Mouse (Mus musculus): ENCODE results near the gene Lrrc3c. TPM values are rescaled to one million over a fixed set of nuclear protein-coding genes. Genes with fewer than 3 reads are reported as not detected.

Lrrc3c gene
- polyA plus RNA-seq, 2 experiments, result not detected

GRCm38 (mm10) chr11:98589306-98589705 lies 8.8 kb upstream of the Lrrc3c start:
- Histone ChIP-seq H3K4me2 (replicated peaks; ENCODE audit: low read depth, low read length, severe bottlenecking) (no peak overlapping the region), H3K9ac (ENCODE audit: low read depth, low read length, severe bottlenecking) (no peak overlapping the region), H3K4me1 (ENCODE audit: control insufficient read depth, insufficient read depth, low read length) (peaks cover 20% of the 10 kb centered on the region), H3K36me3 (ENCODE audit: control insufficient read depth, insufficient read depth, low read length) (no peaks in the 10 kb centered on the region), H3K27ac (replicated peaks; ENCODE audit: low read depth, low read length) (no peak overlapping the region), H3K4me3 (replicated peaks; ENCODE audit: low read length) (no peak overlapping the region), H3K9me3 (ENCODE audit: control insufficient read depth, low read length) (no peaks in the 10 kb centered on the region), H3K27me3 (ENCODE audit: control insufficient read depth, insufficient read depth, low read length) (no peaks in the 10 kb centered on the region)
- DNase-seq (ENCODE audit: low spot score), result no peak
- no peak for ATAC-seq (ENCODE audit: low FRiP score, low read depth)
- TF ChIP-seq POLR2A (IDR thresholded peaks at IDR 0.05; ENCODE audit: borderline replicate concordance, extremely low read depth, insufficient read depth, insufficient read length), result no peak
- 80% methylated on average over 8 of the region's 8 CpGs for WGBS

GRCm38 (mm10) chr11:98590548-98591445 lies 7.3 kb upstream of the Lrrc3c start:
- WGBS, result 68% methylated on average over 19 of the region's 19 CpGs
- H3K4me3 ChIP-seq (replicated peaks; ENCODE audit: low read length), result no peak overlapping the region
- H3K9ac ChIP-seq (ENCODE audit: low read depth, low read length, severe bottlenecking), result no peak overlapping the region
- ATAC-seq (ENCODE audit: low FRiP score, low read depth), result no peak
- H3K27ac ChIP-seq (replicated peaks; ENCODE audit: low read depth, low read length), result no peak overlapping the region
- no peak for DNase-seq (ENCODE audit: low spot score)
- no peaks in the 10 kb centered on the region for H3K9me3 ChIP-seq (ENCODE audit: control insufficient read depth, low read length)
- H3K4me1 ChIP-seq (ENCODE audit: control insufficient read depth, insufficient read depth, low read length), result peaks cover 12% of the 10 kb centered on the region
- H3K27me3 ChIP-seq (ENCODE audit: control insufficient read depth, insufficient read depth, low read length), result no peaks in the 10 kb centered on the region
- H3K4me2 ChIP-seq (replicated peaks; ENCODE audit: low read depth, low read length, severe bottlenecking), result no peak overlapping the region
- no peaks in the 10 kb centered on the region for H3K36me3 ChIP-seq (ENCODE audit: control insufficient read depth, insufficient read depth, low read length)
- TF ChIP-seq POLR2A (IDR thresholded peaks at IDR 0.05; ENCODE audit: borderline replicate concordance, extremely low read depth, insufficient read depth, insufficient read length), result no peak

- Histone ChIP-seq H3K4me1 (ENCODE audit: control insufficient read depth, insufficient read depth, low read length) (peaks cover 4% of the 10 kb centered on the region; the same call in 1 of the 2 replicates), H3K4me3 (replicated peaks; ENCODE audit: low read length) (no peak overlapping the region), H3K27me3 (ENCODE audit: control insufficient read depth, insufficient read depth, low read length) (peaks cover 8% of the 10 kb centered on the region; the same call in 1 of the 2 replicates), H3K9ac (ENCODE audit: low read depth, low read length, severe bottlenecking) (no peak overlapping the region), H3K4me2 (replicated peaks; ENCODE audit: low read depth, low read length, severe bottlenecking) (no peak overlapping the region), H3K27ac (replicated peaks; ENCODE audit: low read depth, low read length) (no peak overlapping the region), H3K36me3 (ENCODE audit: control insufficient read depth, insufficient read depth, low read length) (no peaks in the 10 kb centered on the region), H3K9me3 (ENCODE audit: control insufficient read depth, low read length) (no peaks in the 10 kb centered on the region)
- DNase-seq (ENCODE audit: low spot score), result no peak
- ATAC-seq (ENCODE audit: low FRiP score, low read depth), result no peak
- 69% methylated on average over 6 of the region's 6 CpGs for WGBS
- no peak for TF ChIP-seq POLR2A (IDR thresholded peaks at IDR 0.05; ENCODE audit: borderline replicate concordance, extremely low read depth, insufficient read depth, insufficient read length)
Measured at GRCm38 (mm10) chr11:98595021-98595420, 3.1 kb upstream of the Lrrc3c start.

GRCm38 (mm10) chr11:98595473-98595872 lies 2.6 kb upstream of the Lrrc3c start:
- WGBS, result 74% methylated on average over 10 of the region's 10 CpGs

GRCm38 (mm10) chr11:98595955-98596354 lies 2.1 kb upstream of the Lrrc3c start:
- Histone ChIP-seq H3K9ac (ENCODE audit: low read depth, low read length, severe bottlenecking) (no peak overlapping the region), H3K9me3 (ENCODE audit: control insufficient read depth, low read length) (no peaks in the 10 kb centered on the region), H3K27me3 (ENCODE audit: control insufficient read depth, insufficient read depth, low read length) (peaks cover 8% of the 10 kb centered on the region; the same call in 1 of the 2 replicates), H3K4me2 (replicated peaks; ENCODE audit: low read depth, low read length, severe bottlenecking) (no peak overlapping the region), H3K27ac (replicated peaks; ENCODE audit: low read depth, low read length) (no peak overlapping the region), H3K4me1 (ENCODE audit: control insufficient read depth, insufficient read depth, low read length) (peaks cover 4% of the 10 kb centered on the region; the same call in 1 of the 2 replicates), H3K4me3 (replicated peaks; ENCODE audit: low read length) (no peak overlapping the region), H3K36me3 (ENCODE audit: control insufficient read depth, insufficient read depth, low read length) (no peaks in the 10 kb centered on the region)
- ATAC-seq (ENCODE audit: low FRiP score, low read depth) (no peak), DNase-seq (ENCODE audit: low spot score) (no peak)
- 85% methylated on average over 3 of the region's 3 CpGs for WGBS
- TF ChIP-seq POLR2A (IDR thresholded peaks at IDR 0.05; ENCODE audit: borderline replicate concordance, extremely low read depth, insufficient read depth, insufficient read length), result no peak

More at GRCm38 (mm10) chr11:98595473-98595872, 2.6 kb upstream of the Lrrc3c start:
- Histone ChIP-seq H3K27me3 (ENCODE audit: control insufficient read depth, insufficient read depth, low read length) (peaks cover 8% of the 10 kb centered on the region; the same call in 1 of the 2 replicates), H3K27ac (replicated peaks; ENCODE audit: low read depth, low read length) (no peak overlapping the region), H3K4me2 (replicated peaks; ENCODE audit: low read depth, low read length, severe bottlenecking) (no peak overlapping the region), H3K9me3 (ENCODE audit: control insufficient read depth, low read length) (no peaks in the 10 kb centered on the region), H3K4me1 (ENCODE audit: control insufficient read depth, insufficient read depth, low read length) (peaks cover 4% of the 10 kb centered on the region; the same call in 1 of the 2 replicates), H3K36me3 (ENCODE audit: control insufficient read depth, insufficient read depth, low read length) (no peaks in the 10 kb centered on the region), H3K9ac (ENCODE audit: low read depth, low read length, severe bottlenecking) (no peak overlapping the region), H3K4me3 (replicated peaks; ENCODE audit: low read length) (no peak overlapping the region)
- no peak for ATAC-seq (ENCODE audit: low FRiP score, low read depth)
- no peak for DNase-seq (ENCODE audit: low spot score)
- no peak for TF ChIP-seq POLR2A (IDR thresholded peaks at IDR 0.05; ENCODE audit: borderline replicate concordance, extremely low read depth, insufficient read depth, insufficient read length)
